Mouse (Mus musculus) MN1 (cell line): ENCODE data around the gene Vmn1r4.
A peak's percentile ranks its signal among the peaks of the same experiment; 100 is the strongest.

Source experiments
- DNase-seq: peaks from one replicate; pipeline ENCODE4 v3.0.0-alpha.2; 2016; ENCODE audit warnings: low spot score

Gene Vmn1r4

GRCm38 (mm10) chr6:56923726-56924707 lies at the start of gene Vmn1r4, which contains the start of gene Nt5c3:
Vmn1r4 (plus strand) TSS chr6:56924015.
Nt5c3 (minus strand) TSS chr6:56923932.
- peak; percentile 95 for DNase-seq

GRCm38 (mm10) chr6:56876870-56877269 lies 46.9 kb upstream of the Vmn1r4 start:
- no peak for DNase-seq

- DNase-seq, result no peak
These were observed 45.8 kb upstream of the Vmn1r4 start for GRCm38 (mm10) chr6:56877985-56878384.

GRCm38 (mm10) chr6:56879352-56879955 lies 44.4 kb upstream of the Vmn1r4 start:
- peak; percentile 20 for DNase-seq

- no peak for DNase-seq
These were observed 35.3 kb upstream of the Vmn1r4 start for GRCm38 (mm10) chr6:56888561-56888960.

- no peak for DNase-seq
These were observed 33.1 kb upstream of the Vmn1r4 start for GRCm38 (mm10) chr6:56890762-56891161.

- no peak for DNase-seq
These were observed 24.2 kb upstream of the Vmn1r4 start for GRCm38 (mm10) chr6:56899601-56900000.

GRCm38 (mm10) chr6:56901336-56901735 lies 22.5 kb upstream of the Vmn1r4 start:
- DNase-seq, result no peak

- DNase-seq, result no peak
These were observed 21.9 kb upstream of the Vmn1r4 start for GRCm38 (mm10) chr6:56901824-56902386.

- DNase-seq, result no peak
These were observed 21.0 kb upstream of the Vmn1r4 start for GRCm38 (mm10) chr6:56902606-56903520.

- no peak for DNase-seq
These were observed 20.0 kb upstream of the Vmn1r4 start for GRCm38 (mm10) chr6:56903831-56904230.

- DNase-seq, result no peak
These were observed 19.5 kb upstream of the Vmn1r4 start for GRCm38 (mm10) chr6:56904330-56904729.

- DNase-seq, result no peak
These were observed 18.8 kb upstream of the Vmn1r4 start for GRCm38 (mm10) chr6:56904982-56905381.

GRCm38 (mm10) chr6:56905486-56905885 lies 18.3 kb upstream of the Vmn1r4 start:
- DNase-seq, result no peak

- DNase-seq, result no peak
These were observed 17.5 kb upstream of the Vmn1r4 start for GRCm38 (mm10) chr6:56906121-56906846.

GRCm38 (mm10) chr6:56907973-56908372 lies 15.8 kb upstream of the Vmn1r4 start:
- no peak for DNase-seq

- no peak for DNase-seq
These were observed 15.4 kb upstream of the Vmn1r4 start for GRCm38 (mm10) chr6:56908397-56908796.

- peak; percentile 60 for DNase-seq
These were observed 14.9 kb upstream of the Vmn1r4 start for GRCm38 (mm10) chr6:56908912-56909311.

- DNase-seq, result no peak
These were observed 12.9 kb upstream of the Vmn1r4 start for GRCm38 (mm10) chr6:56910910-56911309.

- peak; percentile 34 for DNase-seq
These were observed 10.5 kb upstream of the Vmn1r4 start for GRCm38 (mm10) chr6:56913092-56913858.
